Mouse (Mus musculus) T-helper 1 cell (primary cell): ENCODE data around the gene Disp1.

ENCODE experiments used
- in situ Hi-C: fragments of 300-600 bp; cut with MboI, MseI; formaldehyde crosslinking; loops from one replicate; pipeline ENCODE4 v1.15.1; 2025; ENCODE audit warnings: high pct_unique_total_duplicates

The Disp1 gene

GRCm38 (mm10) chr1:183207141-183207540, 14.2 kb downstream of the Disp1 start:
- in situ Hi-C loops: no loop called here

DNA sequence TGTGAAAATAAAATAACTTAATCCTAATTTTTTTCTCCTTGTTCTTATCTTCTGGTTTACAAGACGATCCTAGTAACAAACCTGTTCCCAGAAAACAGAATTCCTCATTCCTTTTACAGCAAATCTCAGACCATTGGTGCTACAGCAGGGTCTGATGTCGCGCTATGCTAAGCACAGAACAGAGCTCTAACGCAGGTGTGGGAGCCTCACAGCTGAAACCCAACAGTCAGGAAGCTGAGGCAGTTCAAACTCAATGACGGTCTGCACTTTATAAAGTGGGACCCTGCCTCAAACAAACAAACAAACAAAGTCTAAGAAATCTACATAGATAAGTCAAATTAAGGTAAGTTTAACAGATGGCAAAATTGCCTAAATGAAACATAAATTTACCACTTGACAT, 20.4 kb downstream of the Disp1 start:
- in situ Hi-C loops: loop anchor here (5.0 kb wide), 1 partner anchor 759 kb away; no protein-coding TSS in a partner anchor

GRCm38 (mm10) chr1:183194763-183195162, 26.6 kb downstream of the Disp1 start:
- in situ Hi-C loops: no loop called here

DNA sequence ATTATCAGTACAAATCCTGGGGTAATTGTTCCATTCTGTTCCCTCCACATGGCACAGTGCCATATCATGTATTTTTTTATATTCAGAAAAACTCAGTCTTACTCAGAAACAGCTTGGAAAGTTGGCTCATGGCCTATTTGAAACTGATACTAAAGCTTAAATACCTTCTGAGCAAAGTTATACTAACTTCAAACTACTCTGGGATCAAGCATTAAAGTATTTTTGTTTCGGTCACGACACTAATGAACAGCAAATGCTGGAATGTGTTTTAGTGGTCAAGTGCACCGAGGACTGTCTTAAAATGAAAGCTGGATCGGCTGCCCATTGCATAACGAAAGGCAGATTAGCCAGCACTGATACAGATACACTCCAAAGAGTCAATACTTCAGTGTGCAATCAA, 27.2 kb downstream of the Disp1 start:
- in situ Hi-C loops: no loop called here

DNA sequence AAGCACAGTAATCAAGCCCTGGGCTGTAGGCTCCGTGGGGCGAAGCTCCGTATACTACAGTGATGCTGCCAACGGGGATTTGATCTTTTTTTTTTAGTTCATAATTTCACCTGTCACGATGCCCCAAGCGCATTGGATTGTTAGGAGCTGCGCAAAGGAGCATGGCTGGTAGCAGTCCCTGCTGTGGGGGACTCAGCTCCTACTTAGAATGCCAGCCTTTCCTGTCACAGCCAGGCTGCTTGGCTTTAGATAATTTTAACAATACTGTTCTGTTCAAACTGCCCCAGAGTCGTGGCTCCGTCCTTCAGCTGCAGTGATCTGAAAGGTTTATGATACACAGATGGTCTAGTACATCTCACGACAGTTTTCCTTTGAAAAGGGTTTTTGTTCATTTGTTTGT, 29.9 kb downstream of the Disp1 start:
- in situ Hi-C loops: no loop called here

GRCm38 (mm10) chr1:183190456-183190855, 30.9 kb downstream of the Disp1 start:
- in situ Hi-C loops: no loop called here

GRCm38 (mm10) chr1:183189014-183189662, 32.2 kb downstream of the Disp1 start:
- in situ Hi-C loops: no loop called here

DNA sequence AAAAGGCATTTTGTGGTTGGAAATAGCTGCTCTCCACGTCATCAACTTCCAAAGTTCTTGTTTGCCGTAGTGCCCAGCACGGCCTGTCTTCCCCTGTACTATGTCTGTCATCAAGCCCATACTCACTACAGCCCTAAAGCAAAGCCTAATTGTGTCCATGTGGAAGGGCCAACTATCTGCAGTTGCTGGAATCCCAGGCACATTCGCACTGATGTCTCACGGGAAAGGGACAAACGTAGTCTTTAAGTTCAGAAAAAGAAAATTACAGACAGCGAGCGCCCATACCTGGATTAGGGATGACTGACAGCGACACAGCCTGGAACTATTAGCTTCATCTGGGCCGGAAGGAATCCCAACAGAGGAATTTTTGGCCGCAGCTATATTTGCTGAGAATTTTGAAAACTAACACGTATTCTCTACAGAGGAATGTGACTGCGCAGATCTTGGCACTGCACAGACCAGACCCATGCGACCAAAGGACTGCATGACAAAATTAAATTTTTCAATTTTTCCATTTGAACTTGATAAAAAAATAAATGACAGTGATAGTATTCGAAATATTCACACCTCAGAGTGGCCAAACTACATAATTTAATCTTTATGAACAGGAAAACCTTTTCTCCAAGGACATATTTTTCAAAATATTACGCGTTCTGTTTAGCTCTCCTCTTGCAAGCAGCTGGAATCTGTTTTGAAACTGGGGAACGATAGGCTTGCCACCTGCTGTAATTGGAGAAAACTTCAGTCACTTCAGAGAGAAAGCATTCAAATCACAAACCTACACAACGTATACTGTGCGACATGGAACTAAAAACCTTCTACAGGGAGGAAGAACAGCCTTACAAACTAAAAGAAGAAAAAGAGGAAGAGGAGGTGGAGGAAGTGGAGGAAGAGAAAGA, 33.0 kb downstream of the Disp1 start:
- in situ Hi-C loops: no loop called here

DNA sequence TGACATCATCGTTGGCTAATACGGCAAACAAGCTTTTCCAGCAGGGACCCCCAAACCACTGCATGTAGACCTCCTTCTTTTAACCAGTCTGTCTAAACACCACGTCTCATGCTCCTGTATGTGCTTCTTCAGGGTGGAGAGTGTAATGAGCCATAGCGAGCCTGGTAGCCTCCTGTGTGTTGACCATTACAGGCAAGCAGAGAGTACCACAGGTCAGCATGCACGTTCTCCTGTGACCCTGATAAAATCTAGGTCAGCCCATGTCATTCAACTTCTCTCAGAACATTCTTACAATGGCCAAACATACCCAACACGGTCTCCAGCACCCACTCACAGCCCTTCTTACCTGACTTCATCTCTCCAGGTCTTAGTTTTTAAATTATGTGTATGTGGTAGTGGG, 35.8 kb downstream of the Disp1 start:
- in situ Hi-C loops: no loop called here

GRCm38 (mm10) chr1:183184681-183185080, 36.6 kb downstream of the Disp1 start:
- in situ Hi-C loops: no loop called here

- in situ Hi-C loops: no loop called here
Measured at GRCm38 (mm10) chr1:183183565-183183964, 37.8 kb downstream of the Disp1 start.

GRCm38 (mm10) chr1:183182641-183183414, 38.5 kb downstream of the Disp1 start:
- in situ Hi-C loops: no loop called here

DNA sequence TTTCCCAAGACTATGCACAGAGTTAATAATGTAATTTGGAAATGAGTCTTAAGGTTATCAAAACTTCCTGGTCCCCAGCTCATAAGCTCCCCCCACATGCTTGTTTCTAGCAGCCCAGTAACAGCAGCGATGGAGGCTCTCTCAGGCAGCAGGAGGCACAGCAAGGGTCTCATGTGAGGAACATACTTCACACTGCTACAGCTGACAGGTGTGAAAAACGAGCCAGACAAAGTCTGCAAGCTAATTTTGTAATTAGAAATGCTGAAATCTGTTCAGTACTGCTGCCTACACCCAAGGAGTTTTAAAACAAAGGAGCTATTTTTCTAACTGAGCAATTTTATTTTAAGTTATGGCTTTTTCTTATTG, 40.3 kb downstream of the Disp1 start:
- in situ Hi-C loops: no loop called here

- in situ Hi-C loops: no loop called here
Measured at GRCm38 (mm10) chr1:183180301-183181029, 40.9 kb downstream of the Disp1 start.

DNA sequence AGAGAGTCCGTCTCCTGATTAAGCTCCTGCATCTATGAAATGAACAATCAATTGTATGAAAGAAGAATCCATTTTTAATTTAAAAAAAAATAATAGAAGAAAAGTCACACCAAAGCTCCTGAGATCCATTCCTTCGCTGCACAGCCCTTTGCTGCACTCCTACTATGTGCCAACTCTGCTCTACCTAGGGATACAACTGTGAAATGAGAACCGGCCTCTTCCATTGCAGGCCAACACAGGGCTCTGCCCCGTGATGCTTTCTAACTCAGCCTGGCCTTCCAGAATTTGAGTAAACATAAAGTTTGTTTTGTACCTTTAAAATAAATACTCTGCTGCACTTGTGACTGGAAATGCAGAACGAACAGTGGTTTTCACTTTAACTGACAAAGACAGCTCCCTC, 42.0 kb downstream of the Disp1 start:
- in situ Hi-C loops: no loop called here

DNA sequence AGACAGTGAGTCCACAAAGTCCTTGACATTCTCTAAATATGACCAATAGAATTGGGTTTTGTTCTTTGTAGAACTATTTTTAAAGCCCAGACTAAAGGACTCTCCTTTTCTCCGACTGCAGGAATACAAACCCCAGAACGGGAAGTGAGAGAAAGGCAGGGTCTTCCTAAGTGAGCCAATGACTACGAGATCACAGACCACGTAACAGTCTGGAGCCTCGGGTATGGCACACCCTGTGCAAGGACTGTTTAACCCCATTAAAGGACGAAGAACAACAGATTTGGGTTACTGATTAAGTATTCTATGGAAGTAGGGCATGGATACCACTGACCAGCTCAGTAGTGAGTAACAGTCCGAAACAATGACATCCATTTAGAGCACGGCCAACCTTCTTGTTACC, 46.1 kb downstream of the Disp1 start:
- in situ Hi-C loops: no loop called here

DNA sequence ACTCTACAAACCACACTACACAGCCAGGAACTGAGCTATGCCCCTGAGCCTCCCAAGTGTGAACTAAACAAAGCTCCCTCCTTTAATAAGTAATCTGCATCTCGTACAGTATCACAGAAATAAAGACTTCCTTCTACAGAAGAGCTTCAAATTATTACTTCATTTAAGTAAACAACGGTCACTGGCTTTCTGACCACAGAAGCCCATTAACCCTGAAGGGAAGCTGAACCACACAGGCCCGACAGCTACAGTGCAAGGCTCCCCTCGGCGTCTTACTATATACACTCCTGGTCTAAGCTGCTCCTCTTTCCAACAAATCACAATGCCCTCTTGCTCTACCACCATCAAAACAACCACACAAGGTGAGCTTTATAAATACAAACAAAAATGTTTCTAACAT, 50.2 kb downstream of the Disp1 start:
- in situ Hi-C loops: no loop called here

GRCm38 (mm10) chr1:183168465-183168864, 52.9 kb downstream of the Disp1 start:
- in situ Hi-C loops: no loop called here

- in situ Hi-C loops: no loop called here
Measured at GRCm38 (mm10) chr1:183167776-183168175, 53.5 kb downstream of the Disp1 start.

- in situ Hi-C loops: no loop called here
Measured at GRCm38 (mm10) chr1:183166700-183167099, 54.6 kb downstream of the Disp1 start.

DNA sequence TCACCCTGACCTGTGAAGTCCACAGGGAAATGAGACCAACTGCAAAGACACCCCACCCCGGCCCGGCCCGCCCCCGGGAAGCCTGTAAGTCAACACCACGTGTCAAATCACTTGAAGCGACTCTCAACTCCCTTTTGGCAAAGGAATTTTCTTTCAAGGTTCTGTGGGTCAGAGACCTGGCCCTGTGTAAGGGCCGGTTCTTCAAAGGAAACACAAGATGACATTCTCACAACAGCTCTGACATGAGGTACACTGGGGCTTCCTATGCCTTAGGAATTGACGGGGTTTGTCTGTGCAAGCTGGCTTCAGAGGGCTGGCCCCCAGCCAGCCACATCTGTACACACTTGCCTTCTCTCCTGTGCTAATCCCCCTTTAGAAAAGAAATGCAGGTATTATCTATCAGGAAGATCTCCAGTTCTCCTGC, 56.7 kb downstream of the Disp1 start:
- in situ Hi-C loops: no loop called here

GRCm38 (mm10) chr1:183164190-183164580, 57.1 kb downstream of the Disp1 start:
- in situ Hi-C loops: no loop called here
